Mouse (Mus musculus): ENCODE data around the gene Bmpr1b.
"Not testable (repeated sequence)": the region's sequence is repeated elsewhere in the genome, so short reads cannot be mapped to it uniquely, and the experiment has no call there.

The Bmpr1b gene

DNA sequence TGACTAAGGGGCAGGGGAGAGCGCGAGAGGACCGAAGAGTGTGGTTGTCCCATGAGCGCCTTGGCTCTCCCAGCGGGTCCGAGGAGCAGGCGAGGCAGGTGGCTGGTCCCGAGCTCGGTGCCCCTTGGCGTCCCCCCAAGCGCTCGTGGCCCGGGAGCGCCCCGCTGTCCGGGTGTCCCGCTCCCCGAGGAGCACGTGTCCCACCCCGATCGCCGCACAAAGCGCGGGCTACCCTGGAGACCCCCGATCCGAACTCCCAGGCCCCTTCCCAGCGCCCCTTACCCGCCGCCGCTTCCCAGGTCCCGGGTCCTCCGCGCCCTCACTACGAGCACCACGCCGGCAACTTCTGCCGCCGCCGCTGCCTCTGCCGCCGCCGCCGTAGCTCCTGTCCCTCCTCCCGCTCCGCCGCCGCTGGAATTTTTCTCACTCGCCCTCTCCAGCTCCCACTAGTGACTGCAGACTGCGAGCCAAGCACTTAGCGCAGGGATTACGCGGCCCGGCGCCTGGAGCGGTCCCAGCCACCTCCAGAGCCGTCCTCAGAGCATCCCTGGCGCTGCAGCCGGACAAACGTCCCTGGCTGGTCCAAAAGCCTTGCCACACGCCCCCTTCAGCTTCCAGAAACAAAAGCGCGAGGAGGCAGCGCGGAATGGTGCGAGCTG, at the start of gene Bmpr1b:
TSS of gene Bmpr1b (minus strand) at position 563 of the 659 bp plus-strand sequence.
- DNase-seq, result peak; percentile 22

DNA sequence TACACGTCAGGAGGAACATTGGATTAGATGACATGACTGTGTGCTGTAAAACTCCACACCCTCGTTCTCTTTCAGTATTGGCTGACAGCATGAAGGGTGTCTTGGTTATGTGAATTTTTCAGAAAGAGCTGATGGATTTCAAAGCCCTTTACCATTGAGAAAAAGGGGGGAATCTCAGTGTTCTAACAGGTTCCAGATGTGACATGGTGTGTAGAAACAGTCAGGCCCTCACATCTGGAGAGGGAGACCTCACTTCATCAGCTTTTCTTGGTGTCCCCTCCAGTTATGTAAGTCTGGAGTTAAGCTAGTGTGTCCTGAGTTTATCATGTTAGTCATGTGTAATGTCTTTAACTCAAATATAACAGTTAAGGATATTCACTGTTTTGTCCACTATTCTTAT, 43.6 kb upstream of the Bmpr1b start:
- no peak for DNase-seq

DNA sequence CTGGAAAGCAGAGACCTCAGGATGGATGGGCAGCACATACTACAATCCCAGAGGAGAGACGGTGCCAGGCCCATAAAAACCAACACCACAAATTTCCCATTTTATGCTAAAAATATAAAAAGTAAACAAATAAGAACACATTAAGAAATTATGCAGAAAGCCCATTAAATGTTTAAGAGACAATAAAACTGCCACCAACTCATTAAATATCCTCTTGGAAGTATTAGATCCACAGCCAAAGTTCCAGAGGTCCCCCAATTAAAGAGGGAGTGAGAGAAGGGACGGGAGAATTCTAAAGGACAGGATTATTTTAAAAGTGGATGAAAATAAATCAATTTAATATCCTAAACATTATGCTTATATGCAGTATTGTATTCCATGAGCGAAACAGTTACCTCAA, 43.0 kb upstream of the Bmpr1b start:
- no peak for DNase-seq

DNA sequence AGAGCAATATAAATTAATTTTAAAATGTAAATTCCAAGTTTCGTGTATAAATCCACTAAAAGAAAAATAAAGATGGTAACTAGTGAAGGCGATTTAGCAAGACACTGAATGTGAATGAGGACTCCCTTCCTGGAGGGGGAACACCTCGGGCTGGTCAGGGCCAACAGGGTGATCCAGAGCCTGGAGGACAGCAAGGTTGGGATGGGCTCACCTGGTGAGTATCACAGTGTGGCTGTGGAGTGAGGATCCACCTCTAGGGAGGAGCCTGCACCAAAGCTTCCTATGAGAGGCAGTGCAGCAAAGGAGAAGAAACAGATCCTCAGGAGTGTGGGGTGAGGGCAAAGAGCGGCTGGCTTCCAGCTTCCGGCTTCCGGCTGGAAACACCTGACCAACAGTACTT, 40.8 kb upstream of the Bmpr1b start:
- no peak for DNase-seq

DNA sequence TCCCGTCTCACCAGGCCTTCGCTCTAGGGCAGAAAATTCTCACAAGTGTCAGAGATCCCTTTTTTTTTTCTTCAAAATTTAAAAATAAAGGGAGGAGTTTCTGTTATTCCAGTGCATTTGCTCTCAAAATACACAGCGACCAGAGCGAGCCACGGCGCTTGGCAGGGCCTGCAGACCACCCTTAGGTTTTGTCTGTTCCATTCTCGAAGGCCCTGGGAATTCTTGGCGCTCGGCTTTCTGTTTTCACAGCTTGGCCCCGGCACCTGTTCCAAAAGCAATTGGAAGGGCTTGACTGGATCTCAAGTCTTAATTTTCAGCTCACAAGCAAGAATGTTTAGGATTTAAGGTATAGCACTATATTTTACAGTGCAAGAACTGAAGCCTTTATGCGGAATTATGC, 39.8 kb upstream of the Bmpr1b start:
- no peak for DNase-seq

DNA sequence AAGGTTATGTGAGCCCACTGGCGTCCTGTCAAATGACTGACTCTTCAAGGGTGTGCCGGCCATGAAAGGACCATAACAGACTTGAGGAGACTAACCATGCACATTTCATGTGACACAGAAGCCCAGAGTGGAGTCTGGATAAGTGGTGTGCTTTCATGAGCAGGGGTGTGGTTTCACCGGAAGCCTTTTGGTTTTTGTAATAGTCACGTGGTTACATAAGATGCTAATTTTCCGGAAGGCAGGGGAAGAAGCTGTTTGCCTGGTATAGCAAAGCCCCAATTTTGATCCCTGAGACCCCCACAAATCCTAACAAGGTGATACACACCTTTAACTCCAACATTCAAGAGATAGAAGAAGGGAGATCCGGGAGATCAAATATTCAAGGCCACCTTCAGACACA, 38.3 kb upstream of the Bmpr1b start:
- no peak for DNase-seq

DNA sequence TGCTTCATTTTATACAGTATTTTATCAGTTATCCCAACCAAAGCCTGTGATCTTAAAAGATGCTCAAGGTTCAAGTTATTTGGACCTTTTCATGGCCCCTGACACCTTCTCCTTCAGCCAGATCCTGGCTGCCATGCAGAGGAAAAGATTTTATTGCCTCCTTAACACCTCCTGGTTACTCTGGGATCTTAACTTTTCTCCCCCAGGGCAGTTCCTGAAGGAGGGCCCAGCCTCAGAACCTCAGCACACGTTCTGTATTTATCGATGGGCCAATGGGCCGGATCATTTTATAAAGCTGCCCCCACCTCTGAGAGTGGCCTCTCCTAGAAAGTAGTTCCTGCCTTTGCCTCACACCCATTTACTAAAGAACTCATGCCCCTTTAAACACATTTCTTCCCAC, 37.1 kb upstream of the Bmpr1b start:
- no peak for DNase-seq

DNA sequence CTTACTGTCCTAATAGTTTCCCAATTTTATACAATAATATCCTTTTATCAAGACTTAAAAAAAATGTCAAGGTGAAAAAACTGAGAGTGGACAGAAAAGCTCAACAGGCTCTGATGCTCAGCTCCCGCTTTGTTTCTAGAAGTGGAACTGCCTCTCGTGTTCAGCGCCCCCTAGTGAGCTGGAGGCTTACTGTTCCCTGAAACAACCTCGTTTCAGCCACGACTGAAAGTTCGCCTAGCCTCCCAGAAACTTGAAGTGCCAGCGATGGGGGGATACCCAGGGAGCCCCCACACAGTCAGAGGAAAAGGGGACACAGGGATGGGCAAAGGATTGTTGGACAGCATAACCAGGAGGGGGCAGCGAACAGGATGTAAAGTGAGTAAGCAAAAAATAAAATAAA, 26.9 kb upstream of the Bmpr1b start:
- no peak for DNase-seq

DNA sequence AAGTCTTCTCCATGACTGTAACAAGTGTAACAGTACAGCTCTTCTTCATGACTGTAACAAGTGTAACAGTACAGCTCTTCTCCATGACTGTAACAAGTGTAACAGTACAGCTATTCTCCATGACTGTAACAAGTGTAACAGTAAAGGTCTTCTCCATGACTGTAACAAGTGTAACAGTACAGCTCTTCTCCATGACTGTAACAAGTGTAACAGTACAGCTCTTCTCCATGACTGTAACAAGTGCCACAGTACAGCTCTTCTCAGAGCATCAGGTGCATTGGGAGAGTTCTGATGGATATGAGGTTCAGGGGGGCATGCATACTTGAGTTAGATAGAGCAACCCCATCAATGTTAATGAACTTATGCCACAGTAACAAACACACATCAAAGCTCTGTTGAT, 22.4 kb upstream of the Bmpr1b start:
- not testable (repeated sequence) for DNase-seq

DNA sequence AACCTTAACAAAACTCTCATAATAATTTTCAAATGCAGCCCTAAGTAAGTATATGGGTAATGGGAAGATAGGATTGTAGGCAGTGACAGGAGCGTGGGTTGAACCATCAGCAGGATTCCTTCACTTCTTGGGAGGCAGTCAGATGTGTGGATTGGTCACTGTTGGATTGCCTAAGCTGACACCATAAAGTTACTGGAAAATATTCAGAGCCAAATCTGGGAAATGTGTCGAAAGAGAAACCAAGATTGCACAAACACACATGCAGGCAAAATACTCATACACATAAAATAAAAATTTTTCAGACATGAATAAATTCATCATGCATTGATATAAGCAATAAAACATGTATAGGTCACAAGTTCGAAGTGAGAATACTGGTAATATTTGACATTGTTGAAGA, 17.3 kb upstream of the Bmpr1b start:
- no peak for DNase-seq

DNA sequence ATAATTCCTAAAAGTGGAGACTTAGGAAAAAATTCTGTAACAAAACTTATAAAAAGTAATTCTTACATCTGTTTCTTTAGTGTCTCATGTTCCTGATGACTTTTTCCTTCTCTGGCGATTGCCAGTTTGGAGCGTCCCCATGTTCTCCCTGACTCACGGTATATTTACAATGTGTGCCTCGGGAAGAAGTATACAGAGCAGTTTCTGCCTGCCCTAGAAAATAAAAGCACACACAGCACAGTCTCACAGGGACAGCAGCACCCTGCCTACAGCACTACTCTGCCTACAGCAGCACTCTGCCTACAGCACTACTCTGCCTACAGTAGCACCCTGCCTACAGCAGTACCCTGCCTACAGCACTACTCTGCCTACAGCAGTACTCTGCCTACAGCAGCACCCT, 4.8 kb upstream of the Bmpr1b start:
- DNase-seq, result no peak

DNA sequence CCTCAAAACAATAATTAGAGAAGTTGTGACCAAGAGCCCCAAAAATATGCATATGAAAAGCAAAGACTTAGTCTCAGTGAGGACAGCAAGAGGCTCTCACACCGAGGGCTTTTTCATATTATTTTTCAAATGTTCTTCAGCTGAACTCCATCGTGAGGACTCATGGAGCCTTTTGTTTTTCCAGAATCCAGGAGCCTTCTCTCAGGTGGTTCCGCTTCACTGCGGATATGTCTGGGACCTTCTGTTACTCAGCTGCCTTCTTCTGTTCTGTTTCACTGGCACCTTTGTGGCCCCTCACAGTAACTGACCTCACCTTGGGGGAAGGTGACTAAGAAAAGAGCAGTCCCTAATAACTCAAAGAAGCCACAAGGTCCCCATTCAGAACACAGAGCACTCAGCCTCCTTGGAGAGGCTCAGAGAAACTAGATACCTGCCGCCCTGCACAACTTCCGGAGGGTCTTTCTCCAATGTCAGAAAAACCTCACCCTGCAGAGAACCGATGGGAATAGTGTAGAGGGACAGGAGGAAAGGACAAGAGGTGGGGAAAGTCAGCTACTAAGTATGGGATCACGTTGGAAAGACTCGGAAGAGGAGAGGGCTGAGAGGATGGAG, 868 bp downstream of the Bmpr1b start:
- DNase-seq, result no peak

DNA sequence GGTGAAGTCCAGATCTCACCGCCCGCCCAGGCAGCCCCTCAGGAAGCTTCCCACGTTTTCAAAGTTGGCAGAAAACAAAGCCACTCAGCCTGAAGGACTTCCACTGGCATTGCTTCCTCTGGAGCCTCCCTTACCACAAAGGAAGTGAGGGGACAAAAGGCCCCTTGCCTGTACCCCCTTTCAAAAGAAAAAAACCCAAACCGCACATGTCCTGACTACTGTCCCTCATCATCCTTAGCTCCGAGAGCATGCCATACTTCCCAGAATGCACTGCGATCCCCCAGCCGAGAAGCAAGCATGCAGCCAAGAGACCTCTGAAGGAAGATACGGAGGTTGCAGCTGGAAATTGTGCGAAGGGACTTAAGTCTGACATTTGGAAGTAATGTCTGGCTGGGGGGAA, 4.2 kb downstream of the Bmpr1b start:
- DNase-seq, result no peak

DNA sequence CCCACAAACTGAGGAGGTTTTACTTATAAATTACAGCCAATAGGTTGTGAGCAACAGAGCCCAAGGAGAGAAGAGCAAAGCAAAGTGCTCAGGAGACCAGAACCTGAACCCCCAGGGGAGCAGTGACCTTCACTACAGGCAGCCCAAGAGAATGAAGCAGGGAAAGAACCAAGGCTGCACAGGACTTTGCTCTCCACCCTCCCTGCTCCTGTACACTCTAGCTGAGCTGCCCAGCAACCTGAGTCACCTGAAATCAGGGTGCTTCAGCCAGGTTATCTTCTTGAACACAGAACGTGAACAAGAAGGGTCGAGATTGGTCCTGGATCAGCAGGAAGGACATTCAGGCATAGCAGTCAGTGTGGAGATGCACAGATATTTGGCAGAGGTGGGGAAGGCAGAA, 5.3 kb downstream of the Bmpr1b start:
- no peak for DNase-seq

DNA sequence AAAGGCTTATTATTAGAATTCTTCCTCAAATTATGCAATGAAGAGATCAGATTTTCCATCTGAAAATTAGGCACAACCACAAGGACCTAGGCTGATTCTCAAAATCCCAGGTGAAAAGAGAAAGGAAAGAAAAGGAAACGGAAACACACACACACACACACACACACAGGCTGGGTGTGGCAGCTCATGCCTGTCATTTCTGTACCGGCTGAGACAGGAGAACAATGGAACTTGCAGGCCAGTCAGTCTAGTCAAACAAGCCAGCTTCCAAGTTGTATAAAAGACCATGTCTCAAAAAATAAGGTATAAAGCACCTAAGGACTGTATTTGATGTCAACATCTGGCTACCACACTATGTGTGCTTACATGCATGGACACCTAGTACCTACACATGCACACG, 7.8 kb downstream of the Bmpr1b start:
- DNase-seq, result no peak

DNA sequence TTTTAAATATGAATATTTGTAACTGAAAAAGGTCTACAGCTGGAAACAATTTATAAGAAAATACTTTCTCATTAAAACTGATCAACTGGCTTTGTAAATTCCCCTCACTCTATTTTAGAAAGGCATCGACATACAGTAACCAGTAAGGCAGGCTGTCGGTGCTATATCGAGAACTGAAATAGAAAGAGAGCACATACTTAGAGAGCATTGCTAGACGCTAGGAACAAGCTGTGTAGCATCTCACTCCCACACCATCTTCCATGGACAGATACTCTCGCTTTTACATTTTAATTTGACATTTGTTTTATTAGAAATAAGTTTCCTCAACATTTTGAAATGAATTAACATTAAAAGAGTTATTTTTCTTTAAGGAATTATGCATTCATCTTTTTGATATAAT, 17.2 kb downstream of the Bmpr1b start:
- DNase-seq, result no peak

DNA sequence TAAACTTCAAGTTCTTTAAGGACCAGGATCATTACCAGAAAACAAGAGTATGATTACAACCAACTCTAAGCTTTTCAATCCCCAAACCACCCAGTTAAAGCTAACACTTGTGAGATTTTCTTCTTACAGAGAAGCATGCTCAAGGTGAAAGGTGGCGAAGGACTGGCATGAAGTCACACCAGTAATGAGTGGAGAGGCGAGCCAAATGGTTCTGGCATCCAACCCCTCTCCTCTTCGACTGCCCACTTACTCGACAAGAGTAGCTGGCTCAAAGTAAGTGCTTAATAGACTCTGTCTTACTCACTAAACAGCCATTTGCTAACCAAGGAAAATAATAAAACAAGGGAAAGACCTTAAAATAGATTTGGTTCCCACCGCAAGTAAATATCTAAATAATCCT, 30.4 kb downstream of the Bmpr1b start:
- no peak for DNase-seq

DNA sequence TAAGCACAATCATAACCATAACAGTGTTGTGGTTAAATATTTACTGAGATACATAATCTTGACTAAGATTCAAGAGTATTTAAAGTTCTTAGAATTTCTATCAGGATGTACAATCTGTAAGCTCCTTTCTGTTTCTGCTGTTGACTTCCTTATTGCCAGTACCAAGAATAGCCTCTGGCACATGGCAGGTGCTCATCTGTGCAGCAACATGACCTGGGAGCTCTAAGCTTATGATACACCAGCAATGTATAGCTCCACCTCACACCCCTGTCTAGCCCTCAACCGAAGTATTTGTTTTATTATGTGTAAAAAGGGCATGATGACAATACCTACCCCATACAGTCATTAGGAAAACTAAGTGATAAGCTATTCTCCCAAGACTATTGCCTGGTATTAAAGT, 42.8 kb downstream of the Bmpr1b start:
- DNase-seq, result no peak

DNA sequence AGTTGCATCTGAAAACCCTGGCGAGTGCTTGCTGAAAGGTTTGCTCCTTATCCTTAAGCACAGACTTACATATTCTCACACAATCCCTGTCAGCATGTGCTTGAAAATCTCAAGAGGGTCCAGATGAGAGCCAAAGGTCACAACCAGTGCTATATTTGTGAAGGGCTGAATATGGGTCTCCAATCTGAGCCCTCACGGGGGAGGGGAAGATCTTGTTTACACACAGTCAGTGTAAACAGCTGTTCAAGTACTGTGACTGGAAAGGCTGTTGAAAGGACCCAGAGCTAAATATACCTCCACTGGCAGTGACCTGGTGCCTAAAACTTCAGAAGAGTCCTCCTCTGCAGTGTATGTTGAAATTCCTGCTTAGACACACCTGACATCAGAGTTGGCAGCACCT, 43.7 kb downstream of the Bmpr1b start:
- no peak for DNase-seq

DNA sequence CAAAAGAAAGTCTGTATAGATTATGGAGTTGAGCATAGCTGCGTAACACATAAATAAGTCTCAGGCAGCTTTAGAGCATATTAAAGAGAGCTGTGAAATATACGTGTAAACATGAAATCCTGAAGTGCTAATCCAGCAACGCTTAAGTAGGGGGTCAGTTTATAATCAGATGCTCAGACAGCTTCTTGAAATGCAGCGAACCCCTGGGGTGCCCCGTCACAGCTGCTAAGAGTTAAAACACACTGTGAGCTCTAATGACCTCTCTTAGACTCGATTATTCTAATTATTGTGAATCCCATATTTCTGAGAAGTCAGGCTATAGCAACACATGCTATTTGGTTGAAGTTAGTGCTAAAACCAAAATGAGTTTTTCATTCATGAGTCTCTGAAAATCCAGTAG, 45.0 kb downstream of the Bmpr1b start:
- DNase-seq, result no peak

DNA sequence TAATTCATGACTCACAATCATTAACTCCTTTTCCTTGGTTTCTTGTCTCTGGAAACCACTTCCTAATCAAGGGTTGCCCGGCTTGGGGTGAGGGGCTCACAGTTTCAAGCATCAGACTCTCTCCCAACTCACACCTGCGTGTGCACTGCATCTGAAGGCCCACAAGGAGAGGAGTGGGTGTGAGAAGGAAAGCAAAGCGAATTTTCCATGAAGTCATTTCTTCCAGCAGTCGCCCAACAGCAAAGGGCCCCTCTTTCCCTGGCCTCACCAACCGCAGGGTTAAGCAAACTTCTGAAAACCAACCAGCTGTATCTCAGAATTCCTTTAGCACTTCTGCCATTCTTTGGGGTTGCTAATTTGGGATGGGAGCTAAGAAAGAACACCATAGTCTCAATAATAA, 46.8 kb downstream of the Bmpr1b start:
- no peak for DNase-seq

DNA sequence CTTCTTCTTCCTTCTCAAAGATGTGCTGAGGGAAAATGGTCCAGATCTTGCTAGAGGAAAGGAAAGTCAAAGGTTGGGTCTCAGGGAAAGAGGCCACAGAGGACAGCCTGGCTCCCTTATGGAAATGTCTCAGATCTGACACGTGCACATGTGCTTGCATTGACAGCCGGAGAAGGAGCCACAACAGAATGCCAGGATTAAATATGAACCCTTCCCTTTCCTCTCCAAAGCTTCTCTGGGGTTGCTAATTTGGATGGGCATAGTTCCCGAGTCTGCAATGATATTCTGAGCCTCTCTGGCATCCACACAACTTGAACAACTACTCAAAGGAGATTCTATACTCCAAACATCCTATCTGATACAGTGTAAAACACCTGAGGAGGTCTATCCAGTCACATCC, 48.4 kb downstream of the Bmpr1b start:
- DNase-seq, result no peak

DNA sequence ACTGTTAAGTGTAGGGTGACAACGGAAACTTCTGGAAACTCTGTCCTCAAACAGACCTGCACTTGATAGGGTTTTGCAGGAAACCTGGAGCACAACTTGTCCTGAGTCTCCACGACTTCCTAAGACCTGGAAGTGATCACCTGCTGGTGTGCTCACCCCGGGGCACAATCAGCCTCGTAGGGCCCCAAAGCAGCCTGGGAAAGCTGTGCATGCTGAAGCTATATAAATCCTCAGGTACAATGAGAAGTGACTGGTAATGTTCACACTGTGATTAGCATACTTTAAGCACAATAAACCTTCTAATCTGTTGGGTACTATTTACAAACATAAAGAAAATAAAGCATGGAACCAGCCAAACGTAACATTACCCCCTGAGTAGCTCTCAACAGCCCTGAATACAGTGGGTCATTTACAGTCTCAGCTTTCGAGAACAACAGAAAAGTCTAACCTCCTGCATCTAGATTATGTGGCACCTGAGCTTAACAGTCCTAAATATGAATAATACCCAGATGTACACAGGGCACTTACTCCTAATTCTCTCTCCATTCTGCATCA, 54.4 kb downstream of the Bmpr1b start:
- no peak for DNase-seq

DNA sequence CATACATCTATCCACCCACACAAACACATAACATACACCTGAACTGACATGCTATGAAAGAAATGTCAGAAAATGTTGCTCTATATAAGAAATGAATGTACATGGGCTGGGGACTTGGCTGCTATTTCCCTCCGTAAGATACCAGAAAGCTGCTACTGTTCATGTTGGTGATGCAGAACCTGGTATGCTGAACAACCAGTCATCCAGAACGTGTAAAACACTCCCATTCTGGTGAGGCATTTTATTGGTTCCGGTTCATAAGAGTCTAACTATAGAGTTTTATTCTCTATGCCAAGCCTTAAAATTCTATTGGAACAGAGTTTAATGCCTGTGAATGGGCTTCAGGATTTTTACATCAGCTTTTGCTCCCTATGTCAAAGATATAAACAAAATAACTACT, 55.0 kb downstream of the Bmpr1b start:
- DNase-seq, result no peak

DNA sequence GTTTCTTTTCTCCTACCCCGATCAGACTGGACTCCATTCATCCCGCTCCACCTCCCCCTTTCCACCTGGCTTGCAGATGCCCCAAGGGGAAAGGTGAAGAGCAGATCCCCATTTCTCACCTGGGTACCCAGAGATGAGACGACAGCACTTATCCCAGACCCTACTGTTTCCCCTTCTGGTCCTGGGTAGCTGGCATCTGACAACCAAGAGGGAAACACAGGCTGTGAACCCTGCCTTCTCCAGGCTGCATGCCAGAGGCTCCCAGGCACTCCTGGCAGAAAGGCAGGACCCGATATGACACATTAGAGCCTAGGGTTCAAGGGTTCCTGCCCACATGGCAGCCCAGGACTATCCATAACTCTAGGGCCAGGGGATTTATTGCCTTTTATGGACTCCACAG, 56.0 kb downstream of the Bmpr1b start:
- no peak for DNase-seq
